Mouse (Mus musculus) cerebellum, adult 11-12 months (tissue): ENCODE results near the gene Pradc1.

Experiments
- DNase-seq: peaks from one replicate; pipeline ENCODE4 v3.0.0; 2022

Gene Pradc1

GRCm38 (mm10) chr6:85451664-85452410 is at the start of gene Pradc1:
Gene Pradc1 (minus strand): TSS chr6:85451970.
- peak; percentile 98 for DNase-seq

- DNase-seq: no peak
These were observed 48.6 kb upstream of the Pradc1 start for GRCm38 (mm10) chr6:85500416-85500815.

- DNase-seq: no peak
These were observed 46.4 kb upstream of the Pradc1 start for GRCm38 (mm10) chr6:85498147-85498546.

GRCm38 (mm10) chr6:85496976-85497375 is 45.2 kb upstream of the Pradc1 start:
- DNase-seq: no peak

DNA sequence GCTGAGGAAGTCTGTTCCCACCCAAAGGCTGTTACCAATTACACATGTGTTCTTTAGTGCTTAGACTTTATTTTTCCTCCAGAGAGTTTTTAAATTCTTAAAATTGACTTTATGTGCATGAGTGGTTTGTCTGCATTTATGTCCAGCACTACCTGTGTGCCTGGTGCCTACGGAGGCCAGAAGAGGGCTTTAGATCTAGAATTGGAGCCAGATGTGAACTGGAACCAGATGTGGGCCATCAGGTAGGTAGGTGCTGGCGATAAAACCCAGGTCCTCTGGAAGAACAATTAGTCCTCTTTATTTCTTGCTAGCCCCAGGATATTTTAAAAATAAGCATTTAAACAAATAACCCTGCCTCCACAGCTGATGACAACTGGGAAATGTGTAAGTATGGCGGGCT is 39.8 kb upstream of the Pradc1 start:
- no peak for DNase-seq

DNA sequence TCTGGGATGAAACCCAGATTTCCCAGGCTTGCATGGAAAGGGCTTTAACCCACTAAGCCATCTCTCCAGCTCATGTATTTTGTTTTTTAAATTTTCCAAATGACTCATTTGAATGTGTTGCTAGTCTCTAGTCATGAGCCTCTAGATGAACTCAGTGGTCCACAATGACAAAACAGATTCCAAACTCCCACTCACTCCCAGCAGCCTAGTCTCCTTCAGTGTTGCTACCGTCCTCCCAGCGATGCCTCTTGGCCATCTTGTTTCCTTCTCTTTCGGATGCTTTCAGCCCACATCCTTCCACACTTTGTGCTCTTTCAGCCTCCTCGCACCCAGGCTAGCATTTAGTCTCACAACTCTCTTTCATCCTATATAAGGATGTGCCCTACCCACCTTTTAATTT is 38.5 kb upstream of the Pradc1 start:
- DNase-seq: no peak

DNA sequence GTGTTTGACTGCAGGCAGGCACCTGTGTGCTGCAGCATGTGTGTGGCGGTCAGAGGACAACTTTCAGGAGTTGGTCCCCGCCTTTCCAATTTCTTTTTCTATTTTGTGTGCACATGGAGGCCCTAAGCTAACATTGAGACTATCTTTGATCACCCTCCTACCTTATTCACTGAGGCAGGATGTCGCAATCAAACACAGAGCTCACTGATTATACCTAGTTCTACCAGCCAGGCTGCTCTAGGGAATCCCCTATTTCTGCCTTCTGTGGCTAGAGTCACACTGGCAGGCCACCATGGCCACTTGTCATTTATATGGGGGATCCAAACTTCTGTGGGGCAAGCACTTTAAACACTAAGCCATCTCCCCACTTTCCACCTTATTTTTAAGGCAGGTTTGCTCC is 37.9 kb upstream of the Pradc1 start:
- no peak for DNase-seq

DNA sequence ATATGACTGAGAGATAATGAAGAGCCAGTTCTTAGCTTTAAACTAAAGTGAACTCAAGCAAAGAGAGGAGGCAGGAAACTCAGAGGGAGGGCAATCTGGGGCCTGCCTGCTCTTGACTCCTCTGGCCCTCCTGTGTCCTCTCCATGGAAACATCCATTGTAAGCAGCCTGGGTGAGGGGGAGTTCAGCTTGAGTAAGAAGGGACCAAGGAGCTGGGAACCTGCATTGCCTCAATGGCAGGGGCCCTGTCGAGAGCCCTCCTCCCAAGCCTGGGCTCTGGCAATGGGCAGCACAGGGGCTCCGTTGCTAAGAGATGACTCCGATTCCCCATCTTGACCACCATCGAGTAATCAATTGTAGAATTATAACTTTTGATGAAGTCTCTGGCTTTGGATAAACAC is 36.7 kb upstream of the Pradc1 start:
- DNase-seq: no peak

DNA sequence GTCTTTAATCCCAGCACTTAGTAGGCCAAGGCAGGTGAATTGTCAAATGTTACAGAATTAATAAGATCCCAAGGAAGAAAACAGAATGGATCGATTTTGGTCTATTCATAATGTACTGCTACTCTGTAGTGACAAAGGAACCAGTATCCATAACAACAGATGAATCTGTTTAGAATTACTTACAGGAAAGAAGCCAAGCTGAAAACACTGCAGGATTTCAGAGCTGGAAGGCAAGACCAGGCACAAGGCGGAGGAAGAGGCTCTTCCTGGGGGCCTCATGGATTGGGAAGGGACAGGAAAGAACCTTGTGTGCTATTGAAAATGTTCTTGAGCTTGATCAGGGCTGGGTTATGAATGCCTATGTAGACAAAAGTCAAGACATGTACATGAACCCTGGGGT is 34.0 kb upstream of the Pradc1 start:
- no peak for DNase-seq

GRCm38 (mm10) chr6:85483843-85484721 is 32.3 kb upstream of the Pradc1 start:
- peak; percentile 44 for DNase-seq

DNA sequence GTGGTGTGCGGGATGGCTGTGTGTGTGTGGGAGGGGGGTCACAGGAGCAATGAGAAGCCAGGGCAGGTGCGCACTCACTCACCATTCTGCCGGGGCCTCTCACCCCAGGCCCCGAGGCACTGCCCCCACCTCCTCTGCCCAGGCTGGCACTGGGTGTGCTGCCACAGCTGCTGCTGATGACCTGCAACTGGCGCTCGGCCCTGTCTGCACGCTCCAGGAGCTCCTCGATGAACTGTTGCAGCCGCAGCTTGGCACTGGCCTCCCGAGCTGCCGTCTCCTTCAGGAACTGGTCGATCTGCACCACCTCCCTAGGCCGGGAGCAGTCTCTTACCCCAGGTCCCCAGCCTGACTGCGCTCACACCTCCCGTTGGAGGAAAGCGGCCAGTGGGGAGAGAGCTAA is 28.9 kb upstream of the Pradc1 start:
- DNase-seq: no peak

DNA sequence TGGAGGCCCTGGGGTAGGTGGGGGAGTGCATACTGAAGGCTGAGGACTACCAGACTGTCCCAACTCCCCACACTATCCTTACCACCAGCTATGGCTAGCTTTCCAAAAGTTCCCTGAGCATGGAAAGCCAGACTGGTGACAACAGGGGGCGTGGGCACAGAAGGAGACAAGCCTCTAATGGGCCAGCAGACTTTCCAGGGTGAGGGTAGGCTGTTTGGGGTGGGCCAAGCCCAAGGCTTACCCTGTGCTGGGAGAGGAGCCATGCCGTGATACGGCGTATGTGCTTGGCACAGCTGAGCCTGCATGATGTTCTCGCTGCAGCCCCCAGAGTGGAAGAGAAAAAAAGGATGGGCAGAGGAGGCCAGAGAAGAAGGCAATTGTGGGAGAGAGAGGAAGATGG is 28.2 kb upstream of the Pradc1 start:
- DNase-seq: no peak

DNA sequence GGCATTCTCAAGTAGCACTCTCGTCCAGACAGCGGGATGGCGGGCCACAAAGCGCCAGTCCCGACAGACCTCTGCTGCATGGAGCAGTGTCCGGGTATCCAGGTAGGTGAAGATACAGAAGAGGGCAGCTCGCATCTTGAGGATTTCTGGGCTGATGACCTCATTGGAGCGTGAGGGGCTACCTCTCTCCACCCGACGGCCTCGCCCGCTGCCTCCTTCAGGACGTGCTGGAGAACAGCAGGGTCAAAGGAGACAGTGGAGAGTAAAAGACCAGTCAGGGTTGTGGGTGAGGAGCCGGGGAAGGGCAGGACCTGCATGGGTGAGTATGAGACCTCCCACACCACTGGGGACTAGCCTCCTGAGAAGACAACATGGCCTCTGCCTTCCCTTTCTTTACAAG is 26.6 kb upstream of the Pradc1 start:
- DNase-seq: no peak

GRCm38 (mm10) chr6:85477366-85477917 is 25.7 kb upstream of the Pradc1 start:
- no peak for DNase-seq

GRCm38 (mm10) chr6:85475581-85475980 is 23.8 kb upstream of the Pradc1 start:
- no peak for DNase-seq

GRCm38 (mm10) chr6:85472542-85472941 is 20.8 kb upstream of the Pradc1 start:
- DNase-seq: no peak

DNA sequence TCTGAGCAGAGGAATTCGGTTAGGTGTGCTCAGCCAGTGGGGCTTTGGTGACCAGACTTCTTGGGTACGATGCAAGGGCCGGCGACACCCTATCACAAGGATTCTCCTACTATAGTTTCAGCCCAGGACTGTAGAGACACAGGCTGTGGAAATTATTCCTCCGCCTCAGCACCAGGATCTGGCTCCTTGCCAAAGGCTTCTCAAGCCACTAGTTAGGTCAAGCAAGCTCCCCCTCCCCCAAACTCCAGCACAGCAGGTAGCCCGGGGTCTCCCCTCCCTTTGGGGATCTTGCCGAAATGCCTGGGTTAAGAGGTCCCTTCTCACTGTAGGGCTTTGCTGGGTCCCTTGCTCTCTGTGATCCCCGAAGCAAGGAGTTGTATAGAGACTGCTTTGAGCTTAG is 20.2 kb upstream of the Pradc1 start:
- no peak for DNase-seq

GRCm38 (mm10) chr6:85469660-85470430 is 18.1 kb upstream of the Pradc1 start:
- DNase-seq: no peak

GRCm38 (mm10) chr6:85465381-85465780 is 13.6 kb upstream of the Pradc1 start:
- DNase-seq: no peak

DNA sequence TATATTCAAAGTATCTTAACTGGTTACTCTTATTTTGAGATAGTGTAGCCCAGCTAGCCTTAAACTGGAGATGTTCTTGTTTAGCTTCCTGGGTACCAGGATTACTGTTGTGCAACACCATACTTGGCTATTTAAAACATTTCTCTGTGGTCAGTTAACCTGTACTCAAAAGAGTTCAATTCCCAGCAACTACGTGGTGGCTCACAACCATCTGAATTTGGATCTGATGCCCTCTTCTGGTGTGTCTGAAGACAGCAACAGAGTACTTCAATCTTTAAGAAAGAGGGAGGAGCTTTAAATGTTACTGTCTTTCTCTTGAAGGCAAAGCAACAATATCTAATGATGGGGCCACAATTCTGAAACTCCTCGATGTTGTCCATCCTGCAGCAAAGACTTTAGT is 7.9 kb upstream of the Pradc1 start:
- no peak for DNase-seq

DNA sequence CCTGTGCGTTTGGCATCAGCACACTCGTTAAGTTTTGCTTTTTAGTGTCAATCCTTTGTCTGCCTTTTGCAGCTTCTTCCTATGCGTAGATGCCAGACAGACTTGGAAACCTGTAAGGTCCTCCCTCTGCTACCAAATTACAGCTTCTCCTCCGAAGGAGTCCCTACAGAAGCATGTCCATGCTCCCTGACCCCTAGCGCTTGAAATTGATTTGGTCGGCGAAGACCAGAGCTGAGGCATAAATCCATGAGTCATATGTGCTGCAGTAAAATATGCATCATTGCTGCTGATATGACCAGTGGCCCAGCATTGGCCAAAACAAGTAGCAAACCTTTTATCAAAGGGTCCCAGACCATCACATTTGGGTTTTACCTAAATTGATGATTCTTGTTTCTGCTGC is 1.0 kb upstream of the Pradc1 start:
- no peak for DNase-seq

DNA sequence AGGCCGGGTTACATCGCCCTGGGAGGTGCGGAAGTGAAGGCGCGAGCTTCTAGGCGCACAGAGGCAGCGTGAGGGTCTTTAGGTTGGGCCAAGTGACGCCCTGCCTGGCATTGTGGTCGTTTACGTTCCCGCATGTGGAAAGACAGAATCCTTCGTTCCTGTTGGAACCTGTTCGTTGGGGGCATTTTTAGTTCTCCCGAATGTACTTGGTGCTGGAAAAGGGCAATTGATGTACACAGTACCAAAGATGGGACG is 568 bp upstream of the Pradc1 start:
- DNase-seq: no peak
